Mouse (Mus musculus): ENCODE results near the gene Zc3h18. TPM values are rescaled to one million over a fixed set of nuclear protein-coding genes. Genes with fewer than 3 reads are reported as not detected.
A peak's percentile ranks its signal among the peaks of the same experiment; 100 is the strongest.

The Zc3h18 gene
- 66.3 and 69.8 TPM in 2 replicates for polyA plus RNA-seq (2012; rRNA removed)

DNA sequence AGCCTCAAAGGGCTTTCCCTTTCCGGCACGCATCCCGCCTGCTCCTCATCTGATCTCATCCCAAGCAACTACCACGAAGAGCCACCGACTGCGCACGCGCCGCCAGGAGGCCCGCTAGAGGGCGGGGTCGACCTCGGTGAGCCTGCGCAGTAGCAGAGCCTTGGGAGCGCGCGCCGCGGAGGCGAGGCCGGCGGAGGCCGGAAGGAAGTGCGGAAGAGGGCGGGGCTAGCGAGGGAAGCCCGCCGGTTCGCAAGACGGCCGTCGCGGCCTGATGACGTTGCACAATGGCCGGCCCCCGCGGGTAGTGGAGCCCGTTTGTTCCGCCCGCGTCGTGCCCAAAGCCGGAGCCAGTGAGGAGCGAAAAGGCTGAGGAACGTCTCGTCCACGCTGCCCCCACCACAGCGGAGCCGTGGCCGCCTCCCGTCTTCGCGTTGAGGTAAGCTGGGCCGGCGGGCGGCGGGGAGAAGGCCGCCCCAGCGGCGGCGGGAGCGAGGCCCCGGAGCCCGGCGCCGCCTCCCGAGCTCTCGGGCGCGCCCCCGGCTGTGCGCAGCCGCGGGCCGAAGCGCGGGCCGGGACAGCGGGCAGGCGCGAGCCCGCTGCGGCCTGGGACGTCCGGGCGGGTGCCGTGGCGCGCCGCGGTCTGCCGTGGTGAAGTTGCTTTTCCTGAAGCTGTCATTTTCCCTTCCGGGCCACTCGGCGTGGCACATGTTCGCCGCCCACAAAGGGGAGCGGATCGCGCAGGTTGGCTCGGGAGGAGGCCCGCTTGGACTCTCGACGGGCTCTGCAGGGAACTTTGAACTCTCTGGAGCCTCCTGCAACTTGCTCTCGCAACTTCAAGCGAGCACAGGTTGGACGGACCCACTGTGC, at the start of gene Zc3h18:
Gene Zc3h18, plus strand, starts transcription at position 245 of the 867 bp plus-strand sequence.
- H3K27me3 ChIP-seq (ENCODE audit: control insufficient read depth, insufficient read depth, low read length): no peaks in the 10 kb centered on the region
- H3K4me1 ChIP-seq (replicated peaks; ENCODE audit: control insufficient read depth, insufficient read depth, low read length): peaks cover 8% of the 10 kb centered on the region; the same call in 1 of the 2 replicates
- no peak within 1 kb of the TSS; the same call in 1 of the 2 replicates for H3K27ac ChIP-seq (ENCODE audit: control insufficient read depth, insufficient read depth, low read length)
- H3K4me3 ChIP-seq (ENCODE audit: control insufficient read depth, insufficient read depth, low read length): peak within 1 kb of the TSS; percentile 87
- under 1% methylated on average over 105 of the region's 107 CpGs for WGBS
- DNase-seq: peak; percentile 99
- H3K36me3 ChIP-seq (ENCODE audit: control insufficient read depth, insufficient read depth, low read length): no peaks in the 10 kb centered on the region; the same call in 1 of the 2 replicates
- TF ChIP-seq POLR2A (IDR thresholded peaks at IDR 0.05; ENCODE audit: control insufficient read depth, extremely low read depth, insufficient read depth, low read length, poor library complexity) (peak; percentile 68), CTCF (IDR thresholded peaks at IDR 0.05; ENCODE audit: borderline replicate concordance, control insufficient read depth, extremely low read depth, insufficient read depth, low read length, poor library complexity) (peak; percentile 51; the same call in 1 of the 2 replicates)

DNA sequence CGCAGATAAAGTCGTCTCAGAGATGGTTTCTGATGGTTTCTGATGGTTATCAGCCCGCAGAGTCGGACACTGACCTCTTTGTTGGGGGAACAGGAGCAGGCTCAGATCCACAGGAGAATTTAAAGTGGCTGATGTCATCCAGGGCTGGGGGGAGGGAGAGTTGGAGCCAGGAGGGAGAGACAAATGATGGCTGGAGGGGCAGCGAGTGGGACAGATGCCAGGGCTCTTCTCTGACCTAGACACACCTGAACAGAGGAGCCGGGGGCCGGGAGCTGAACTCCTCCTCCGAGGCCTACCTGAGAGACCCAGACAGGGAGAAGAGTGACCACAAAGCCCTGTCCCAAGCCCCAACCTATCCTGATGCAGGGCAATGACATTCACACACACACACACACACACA, 47.3 kb upstream of the Zc3h18 start:
- H3K4me3 ChIP-seq (ENCODE audit: control insufficient read depth, insufficient read depth, low read length): no peak overlapping the region
- TF ChIP-seq CTCF (IDR thresholded peaks at IDR 0.05; ENCODE audit: borderline replicate concordance, control insufficient read depth, extremely low read depth, insufficient read depth, low read length, poor library complexity) (no peak), POLR2A (IDR thresholded peaks at IDR 0.05; ENCODE audit: control insufficient read depth, extremely low read depth, insufficient read depth, low read length, poor library complexity) (no peak)
- peaks cover 13% of the 10 kb centered on the region for H3K4me1 ChIP-seq (replicated peaks; ENCODE audit: control insufficient read depth, insufficient read depth, low read length)
- peaks cover 6% of the 10 kb centered on the region; the same call in 1 of the 2 replicates for H3K36me3 ChIP-seq (ENCODE audit: control insufficient read depth, insufficient read depth, low read length)
- no peak overlapping the region for H3K27ac ChIP-seq (ENCODE audit: control insufficient read depth, insufficient read depth, low read length)
- H3K27me3 ChIP-seq (ENCODE audit: control insufficient read depth, insufficient read depth, low read length): no peaks in the 10 kb centered on the region
- 98% methylated on average over 8 of the region's 8 CpGs for WGBS
- no peak for DNase-seq

DNA sequence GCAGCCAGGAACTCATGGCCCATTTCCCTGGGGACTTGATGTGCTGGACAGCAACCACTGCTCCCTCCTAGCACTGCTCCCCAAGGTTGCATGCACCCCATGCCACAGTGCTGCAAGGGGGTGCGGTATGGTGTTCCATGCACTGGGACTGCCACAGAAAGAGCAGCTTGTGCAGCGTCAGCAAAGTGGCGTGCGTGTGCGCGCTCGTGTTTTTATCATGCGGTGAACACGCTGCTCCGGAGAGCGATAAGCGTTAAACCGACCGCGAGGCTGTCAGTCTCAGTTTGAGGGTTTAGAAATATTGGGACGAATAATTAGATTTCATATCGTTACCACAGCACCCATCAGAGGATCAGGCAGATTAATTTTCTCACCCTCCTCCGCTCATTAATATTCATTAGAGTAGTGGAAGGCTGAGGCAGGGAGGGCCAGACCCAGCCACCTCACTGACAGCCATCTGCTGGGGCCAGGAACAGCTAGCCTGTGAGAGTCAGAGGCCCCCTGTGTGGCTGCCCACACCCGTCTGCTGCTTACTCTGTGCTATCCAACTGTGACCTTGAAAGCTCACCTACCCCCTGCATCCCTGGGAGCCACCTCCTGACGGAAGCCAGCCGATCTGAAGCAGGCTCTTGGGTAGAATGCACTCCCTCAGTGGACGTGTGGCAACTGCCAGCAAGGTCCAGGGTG, 46.7 kb upstream of the Zc3h18 start:
- TF ChIP-seq POLR2A (IDR thresholded peaks at IDR 0.05; ENCODE audit: control insufficient read depth, extremely low read depth, insufficient read depth, low read length, poor library complexity): no peak
- TF ChIP-seq CTCF (IDR thresholded peaks at IDR 0.05; ENCODE audit: borderline replicate concordance, control insufficient read depth, extremely low read depth, insufficient read depth, low read length, poor library complexity): no peak
- 96% methylated on average over 22 of the region's 22 CpGs for WGBS

DNA sequence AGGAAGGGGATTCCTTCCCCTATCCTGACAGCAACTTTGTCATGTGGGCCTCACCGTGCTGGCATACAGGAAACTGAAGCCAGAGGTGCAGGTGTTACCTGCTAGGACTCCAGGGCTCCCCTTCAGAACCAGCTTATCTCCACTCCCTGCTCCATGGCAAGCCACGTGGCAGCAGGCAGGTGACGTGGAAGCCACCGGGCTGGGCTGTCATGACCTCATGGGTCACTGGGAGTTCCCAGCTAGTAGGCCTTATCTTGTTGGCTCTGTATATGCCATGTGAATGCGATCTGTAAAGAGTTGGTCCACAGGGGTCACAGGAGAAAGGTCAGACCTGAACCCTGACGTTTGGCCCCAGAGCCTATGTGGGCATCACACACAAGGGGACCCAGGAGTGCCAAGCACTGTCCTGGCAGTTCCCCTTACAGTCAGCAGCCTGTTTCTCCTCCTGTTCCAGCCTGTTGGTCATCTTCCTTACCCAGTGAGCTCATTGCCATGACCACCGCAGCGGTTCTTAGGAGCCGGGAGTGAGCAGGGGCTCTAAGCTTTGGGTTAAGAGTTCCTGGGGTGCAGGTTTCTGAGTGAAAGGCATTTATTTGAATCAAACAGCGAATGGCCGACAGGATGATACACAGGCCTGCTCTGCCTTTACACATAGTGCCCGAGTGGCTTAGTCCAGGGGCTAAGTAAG, 45.8 kb upstream of the Zc3h18 start:
- no peak overlapping the region for H3K4me3 ChIP-seq (ENCODE audit: control insufficient read depth, insufficient read depth, low read length)
- no peak for DNase-seq
- H3K4me1 ChIP-seq (replicated peaks; ENCODE audit: control insufficient read depth, insufficient read depth, low read length): peaks cover 7% of the 10 kb centered on the region
- H3K27ac ChIP-seq (ENCODE audit: control insufficient read depth, insufficient read depth, low read length): no peak overlapping the region
- H3K27me3 ChIP-seq (ENCODE audit: control insufficient read depth, insufficient read depth, low read length): no peaks in the 10 kb centered on the region
- TF ChIP-seq CTCF (IDR thresholded peaks at IDR 0.05; ENCODE audit: borderline replicate concordance, control insufficient read depth, extremely low read depth, insufficient read depth, low read length, poor library complexity) (no peak), POLR2A (IDR thresholded peaks at IDR 0.05; ENCODE audit: control insufficient read depth, extremely low read depth, insufficient read depth, low read length, poor library complexity) (no peak)
- H3K36me3 ChIP-seq (ENCODE audit: control insufficient read depth, insufficient read depth, low read length): peaks cover 20% of the 10 kb centered on the region
- WGBS: 74% methylated on average over 12 of the region's 12 CpGs

More for the DNA sequence above, 46.7 kb upstream of the Zc3h18 start:
- peaks cover 7% of the 10 kb centered on the region for H3K4me1 ChIP-seq (replicated peaks; ENCODE audit: control insufficient read depth, insufficient read depth, low read length)
- no peaks in the 10 kb centered on the region for H3K27me3 ChIP-seq (ENCODE audit: control insufficient read depth, insufficient read depth, low read length)
- H3K4me3 ChIP-seq (ENCODE audit: control insufficient read depth, insufficient read depth, low read length): no peak overlapping the region
- H3K36me3 ChIP-seq (ENCODE audit: control insufficient read depth, insufficient read depth, low read length): peaks cover 11% of the 10 kb centered on the region; the same call in 1 of the 2 replicates
- H3K27ac ChIP-seq (ENCODE audit: control insufficient read depth, insufficient read depth, low read length): no peak overlapping the region
- DNase-seq: no peak

DNA sequence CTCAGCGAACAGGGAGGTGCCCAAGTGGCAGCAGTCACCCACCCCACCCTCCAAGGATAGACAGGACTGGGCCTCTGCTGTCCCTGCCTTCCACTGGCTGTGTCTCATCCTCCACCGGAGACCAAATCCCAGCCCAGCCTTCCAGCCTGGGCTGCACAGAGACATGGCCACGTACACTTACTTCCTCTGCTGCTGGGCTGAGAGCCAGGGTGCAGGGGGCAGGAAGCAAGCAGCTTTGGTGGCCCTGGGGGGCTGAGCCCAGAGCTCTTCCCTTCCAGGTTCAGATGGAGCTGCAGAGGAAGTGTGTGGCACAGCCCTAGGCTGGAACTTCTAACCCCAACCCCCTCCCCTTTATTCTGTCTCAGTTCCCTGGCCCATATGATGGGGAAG, 45.3 kb upstream of the Zc3h18 start:
- DNase-seq: no peak
- no peak overlapping the region for H3K27ac ChIP-seq (ENCODE audit: control insufficient read depth, insufficient read depth, low read length)
- H3K4me3 ChIP-seq (ENCODE audit: control insufficient read depth, insufficient read depth, low read length): no peak overlapping the region
- TF ChIP-seq POLR2A (IDR thresholded peaks at IDR 0.05; ENCODE audit: control insufficient read depth, extremely low read depth, insufficient read depth, low read length, poor library complexity) (no peak), CTCF (IDR thresholded peaks at IDR 0.05; ENCODE audit: borderline replicate concordance, control insufficient read depth, extremely low read depth, insufficient read depth, low read length, poor library complexity) (no peak)
- H3K27me3 ChIP-seq (ENCODE audit: control insufficient read depth, insufficient read depth, low read length): no peaks in the 10 kb centered on the region
- peaks cover 7% of the 10 kb centered on the region for H3K4me1 ChIP-seq (replicated peaks; ENCODE audit: control insufficient read depth, insufficient read depth, low read length)
- H3K36me3 ChIP-seq (ENCODE audit: control insufficient read depth, insufficient read depth, low read length): peaks cover 25% of the 10 kb centered on the region
- 28% methylated on average over 3 of the region's 3 CpGs for WGBS

Data from thymus, adult 2 months (tissue).